Mouse (Mus musculus) stomach, postnatal 0 days (tissue): ENCODE results near the gene Trim66. TPM values are rescaled to one million over a fixed set of nuclear protein-coding genes. Genes with fewer than 3 reads are reported as not detected.
A peak's percentile ranks its signal among the peaks of the same experiment; 100 is the strongest.

Experiments used
- ATAC-seq: fragments of 200-750 bp; cut with Nextera tagmentation; 2 replicates; pipeline ENCODE4 v1.8.0; 2017; ENCODE audit not compliant: low FRiP score, low TSS enrichment
- DNase-seq: peaks from one replicate; pipeline ENCODE4 v3.0.0-alpha.2; 2016; ENCODE audit warnings: low spot score
- H3K27ac ChIP-seq: fragments of 300-500 bp; sonication (generic); replicated peaks from 2 replicates; pipeline ENCODE4 v1.5.1; 2014; ENCODE audit warnings: mild to moderate bottlenecking, control low read depth
- H3K27me3 ChIP-seq: fragments of 300-500 bp; sonication (generic); 2 replicates; pipeline ENCODE4 v1.6.1; 2014; ENCODE audit warnings: low read length; ENCODE audit not compliant: control insufficient read depth, insufficient read depth
- H3K36me3 ChIP-seq: fragments of 300-500 bp; sonication (generic); 2 replicates; pipeline ENCODE4 v1.6.1; 2014; ENCODE audit warnings: low read length, mixed read lengths; ENCODE audit not compliant: control insufficient read depth, insufficient read depth
- H3K4me1 ChIP-seq: fragments of 300-500 bp; sonication (generic); replicated peaks from 2 replicates; pipeline ENCODE4 v1.6.1; 2014; ENCODE audit warnings: antibody characterized with exemption; ENCODE audit not compliant: control insufficient read depth, insufficient read depth
- H3K4me2 ChIP-seq: fragments of 300-500 bp; sonication (generic); replicated peaks from 2 replicates; pipeline ENCODE4 v1.6.1; 2014; ENCODE audit warnings: low read depth, mild to moderate bottlenecking, control low read depth, moderate library complexity
- H3K4me3 ChIP-seq: fragments of 300-500 bp; sonication (generic); 2 replicates; pipeline ENCODE4 v1.5.1; 2014; ENCODE audit warnings: low read depth, low read length, control low read depth
- H3K9ac ChIP-seq: fragments of 300-500 bp; sonication (generic); 2 replicates; pipeline ENCODE4 v1.6.1; 2014; ENCODE audit warnings: mild to moderate bottlenecking, low read length, control low read depth, mixed read lengths
- H3K9me3 ChIP-seq: fragments of 300-500 bp; sonication (generic); 2 replicates; pipeline ENCODE4 v1.6.1; 2016; ENCODE audit warnings: low read length; ENCODE audit not compliant: control insufficient read depth
- CTCF ChIP-seq: IDR thresholded peaks from 2 replicates; pipeline ENCODE4 v1.5.1; 2016; ENCODE audit warnings: antibody characterized with exemption, low read depth, mild to moderate bottlenecking, moderate library complexity
- EP300 ChIP-seq: optimal IDR thresholded peaks from 2 replicates; pipeline ENCODE3; 2016; ENCODE audit warnings: antibody characterized with exemption
- WGBS: fragments of 180-500 bp; shearing (Covaris S2); extraction: QIAGEN DNeasy Blood & Tissue Kit; methylation state at CpG from one replicate; pipeline ENCODE4 v1.1.7; 2014; 5-methylcytosine and 5-hydroxymethylcytosine counted together
- polyA plus RNA-seq: library from polyadenylated mRNA; unstranded; fragments of >200 nt; fragmentation: Nextera tagmentation; extraction: Ambion mirVana; gene quantifications from 2 replicates; pipeline ENCODE4 v1.2.1, GENCODE M21; 2015

Trim66 gene
- polyA plus RNA-seq, 1 experiment from 2014 or later = 0.02 TPM

- H3K27me3 ChIP-seq = no peaks in the 10 kb centered on the region
- H3K4me2 ChIP-seq = no peak overlapping the region
- no peak overlapping the region for H3K4me3 ChIP-seq
- H3K4me1 ChIP-seq = no peaks in the 10 kb centered on the region
- H3K9me3 ChIP-seq = no peaks in the 10 kb centered on the region
- no peak for DNase-seq
- no peak for TF ChIP-seq EP300
- no peak for TF ChIP-seq CTCF
- no peaks in the 10 kb centered on the region for H3K36me3 ChIP-seq
- H3K9ac ChIP-seq = no peak overlapping the region
- no peak overlapping the region for H3K27ac ChIP-seq
- 56% methylated on average over 6 of the region's 6 CpGs for WGBS
- ATAC-seq = no peak
Measured at GRCm38 (mm10) chr7:109456563-109456962, 51.4 kb downstream of the Trim66 start.

GRCm38 (mm10) chr7:109455748-109456147, 52.2 kb downstream of the Trim66 start:
- Histone ChIP-seq H3K27ac (no peak overlapping the region), H3K4me3 (no peak overlapping the region), H3K9ac (no peak overlapping the region), H3K27me3 (no peaks in the 10 kb centered on the region), H3K4me2 (no peak overlapping the region), H3K9me3 (no peaks in the 10 kb centered on the region), H3K36me3 (no peaks in the 10 kb centered on the region), H3K4me1 (no peaks in the 10 kb centered on the region)
- TF ChIP-seq EP300 (no peak), CTCF (no peak)
- no peak for ATAC-seq
- no peak for DNase-seq
- 72% methylated on average over 2 of the region's 2 CpGs for WGBS

DNA sequence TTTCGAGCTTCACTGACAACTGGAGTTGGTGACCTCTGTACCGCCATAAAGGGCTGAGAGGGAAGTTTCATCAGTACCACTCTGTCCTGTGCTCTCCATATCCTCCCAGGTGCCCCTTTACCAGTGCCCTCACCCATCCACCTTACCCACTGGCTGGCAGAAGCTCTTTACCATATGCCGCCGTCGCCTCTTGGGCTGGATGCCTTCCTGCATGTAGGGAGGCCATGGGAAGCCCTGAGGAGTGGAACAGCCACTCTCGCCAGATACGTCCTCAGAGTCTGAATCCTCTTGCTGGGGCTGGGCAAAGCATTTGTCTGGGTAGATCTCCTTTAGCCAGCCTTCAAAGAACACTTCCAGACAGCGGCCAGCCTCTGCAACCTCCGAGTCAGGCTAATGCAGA, 53.1 kb downstream of the Trim66 start:
- no peak overlapping the region for H3K4me2 ChIP-seq
- WGBS = 85% methylated on average over 9 of the region's 9 CpGs

GRCm38 (mm10) chr7:109448060-109448459, 59.9 kb downstream of the Trim66 start:
- no peak overlapping the region for H3K4me3 ChIP-seq
- ATAC-seq = no peak
- DNase-seq = no peak
- H3K9ac ChIP-seq = no peak overlapping the region
- H3K36me3 ChIP-seq = no peaks in the 10 kb centered on the region
- TF ChIP-seq EP300 (no peak), CTCF (no peak)
- no peak overlapping the region for H3K4me2 ChIP-seq
- no peak overlapping the region for H3K27ac ChIP-seq
- H3K4me1 ChIP-seq = no peaks in the 10 kb centered on the region
- 64% methylated on average over 2 of the region's 2 CpGs for WGBS
- no peaks in the 10 kb centered on the region for H3K9me3 ChIP-seq
- no peaks in the 10 kb centered on the region for H3K27me3 ChIP-seq

More for the DNA sequence above, 53.1 kb downstream of the Trim66 start:
- Histone ChIP-seq H3K27me3 (no peaks in the 10 kb centered on the region), H3K9me3 (no peaks in the 10 kb centered on the region), H3K36me3 (no peaks in the 10 kb centered on the region), H3K27ac (no peak overlapping the region), H3K4me1 (no peaks in the 10 kb centered on the region), H3K9ac (no peak overlapping the region), H3K4me3 (no peak overlapping the region)
- TF ChIP-seq EP300 (no peak), CTCF (no peak)
- no peak for DNase-seq
- no peak for ATAC-seq

- H3K9ac ChIP-seq = no peak overlapping the region
- peak; percentile 81 for TF ChIP-seq CTCF
- no peak for TF ChIP-seq EP300
- H3K4me3 ChIP-seq = no peak overlapping the region
- no peaks in the 10 kb centered on the region for H3K36me3 ChIP-seq
- no peaks in the 10 kb centered on the region for H3K9me3 ChIP-seq
- H3K4me1 ChIP-seq = no peaks in the 10 kb centered on the region
- H3K4me2 ChIP-seq = no peak overlapping the region
- ATAC-seq = no peak
- 10% methylated on average over 6 of the region's 6 CpGs for WGBS
- no peaks in the 10 kb centered on the region for H3K27me3 ChIP-seq
- no peak overlapping the region for H3K27ac ChIP-seq
- DNase-seq = peak; percentile 70
Measured at GRCm38 (mm10) chr7:109445012-109445411, 62.9 kb downstream of the Trim66 start.

GRCm38 (mm10) chr7:109442739-109443138, 65.2 kb downstream of the Trim66 start:
- Histone ChIP-seq H3K4me1 (no peaks in the 10 kb centered on the region), H3K27me3 (no peaks in the 10 kb centered on the region), H3K9ac (no peak overlapping the region), H3K27ac (no peak overlapping the region), H3K4me3 (no peak overlapping the region), H3K4me2 (no peak overlapping the region), H3K9me3 (no peaks in the 10 kb centered on the region), H3K36me3 (no peaks in the 10 kb centered on the region)
- 34% methylated on average over 5 of the region's 5 CpGs for WGBS
- TF ChIP-seq EP300 (no peak), CTCF (no peak)
- ATAC-seq (peak; percentile 89), DNase-seq (peak; percentile 23)
